Mouse (Mus musculus) heart, embryonic 13.5 days (tissue): ENCODE measurements at regions not wholly inside any gene's neighbourhood (a gene's known extent, or its start where the extent isn't known, plus 50 kb on each side); places are given as distances from the start of the nearest gene placed in this dataset.

Experiments used
- ATAC-seq: fragments of 200-750 bp; cut with Nextera tagmentation; 2 replicates; pipeline ENCODE4 v1.8.0; 2017; ENCODE audit warnings: moderate TSS enrichment; ENCODE audit not compliant: insufficient number of reproducible peaks, low FRiP score, low TSS enrichment; ENCODE audit errors: extremely low read depth
- H3K27ac ChIP-seq: fragments of 300-500 bp; sonication (generic); replicated peaks from 2 replicates; pipeline ENCODE4 v1.5.1; 2015; ENCODE audit warnings: moderate library complexity, mild to moderate bottlenecking, inconsistent platforms
- H3K27me3 ChIP-seq: fragments of 300-500 bp; sonication (generic); replicated peaks from 2 replicates; pipeline ENCODE4 v1.6.1; 2015; ENCODE audit warnings: mild to moderate bottlenecking, inconsistent platforms
- H3K36me3 ChIP-seq: fragments of 300-500 bp; sonication (generic); 2 replicates; pipeline ENCODE4 v1.6.1; 2015; ENCODE audit warnings: mild to moderate bottlenecking, inconsistent platforms
- H3K4me1 ChIP-seq: fragments of 300-500 bp; sonication (generic); 2 replicates; pipeline ENCODE4 v1.6.1; 2015; ENCODE audit warnings: inconsistent platforms
- H3K4me2 ChIP-seq: fragments of 300-500 bp; sonication (generic); 2 replicates; pipeline ENCODE4 v1.6.1; 2015; ENCODE audit warnings: inconsistent platforms, mild to moderate bottlenecking, moderate library complexity
- H3K4me3 ChIP-seq: fragments of 300-500 bp; sonication (generic); 2 replicates; pipeline ENCODE4 v1.5.1; 2015; ENCODE audit warnings: moderate library complexity, mild to moderate bottlenecking, inconsistent platforms
- H3K9ac ChIP-seq: fragments of 300-500 bp; sonication (generic); 2 replicates; pipeline ENCODE4 v1.6.1; 2015; ENCODE audit warnings: inconsistent platforms, mild to moderate bottlenecking, moderate library complexity
- H3K9me3 ChIP-seq: fragments of 300-500 bp; sonication (generic); 2 replicates; pipeline ENCODE4 v1.6.1; 2016; ENCODE audit warnings: inconsistent platforms
- WGBS: fragments of 180-500 bp; shearing (Covaris S2); methylation state at CpG from one replicate; pipeline ENCODE4 v1.1.7; 2015; ENCODE audit warnings: mixed read lengths; 5-methylcytosine and 5-hydroxymethylcytosine counted together

DNA sequence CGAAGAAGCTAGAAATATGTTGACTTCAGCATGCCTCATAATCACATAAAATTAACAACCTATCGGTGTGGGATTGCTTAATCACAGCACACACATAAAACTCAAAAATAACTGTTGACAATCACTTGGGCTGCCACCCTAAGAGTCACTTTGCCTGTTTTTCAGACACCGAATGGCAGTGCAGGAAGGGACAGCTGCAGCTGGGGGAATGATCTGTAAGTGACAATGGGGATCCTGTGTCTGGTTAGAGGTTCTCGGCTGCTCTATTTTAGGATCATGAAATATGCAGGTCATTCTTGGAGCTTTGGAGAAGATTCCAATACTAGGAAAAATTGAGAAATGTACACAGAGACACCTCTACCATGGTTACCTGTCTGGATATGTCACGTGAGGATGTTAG lies 54.4 kb upstream of the Tcf12 start:
- no peak for ATAC-seq
- Histone ChIP-seq H3K27me3 (no peaks in the 10 kb centered on the region), H3K9me3 (no peaks in the 10 kb centered on the region), H3K27ac (no peak overlapping the region), H3K9ac (no peak overlapping the region), H3K4me2 (no peak overlapping the region), H3K36me3 (no peaks in the 10 kb centered on the region), H3K4me3 (no peak overlapping the region), H3K4me1 (peaks cover 12% of the 10 kb centered on the region)
- 71% methylated on average over 5 of the region's 5 CpGs for WGBS

DNA sequence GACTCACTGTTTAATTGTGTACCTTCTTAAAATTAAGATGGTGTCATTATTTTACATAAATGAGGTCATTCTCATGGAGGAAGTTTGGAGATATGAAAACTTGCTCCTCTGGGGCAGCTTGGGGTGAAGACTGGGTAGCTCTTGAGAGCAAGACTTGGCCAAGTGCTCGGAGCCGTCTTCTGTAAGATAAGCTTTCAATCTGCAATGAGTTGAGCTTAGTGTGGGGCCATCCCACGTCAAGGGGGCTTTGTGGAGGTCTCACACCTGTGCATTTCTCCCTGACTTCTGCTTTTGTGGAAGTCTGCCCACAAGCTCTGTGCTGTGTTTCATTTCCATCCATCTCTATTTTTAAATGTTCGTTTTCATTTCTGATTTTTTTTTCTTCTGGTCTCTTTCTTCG lies 54.9 kb upstream of the Tcf12 start:
- Histone ChIP-seq H3K9me3 (no peaks in the 10 kb centered on the region), H3K4me1 (peaks cover 12% of the 10 kb centered on the region), H3K9ac (no peak overlapping the region), H3K27ac (no peak overlapping the region), H3K27me3 (no peaks in the 10 kb centered on the region), H3K36me3 (no peaks in the 10 kb centered on the region), H3K4me2 (no peak overlapping the region), H3K4me3 (no peak overlapping the region)
- ATAC-seq = no peak
- 54% methylated on average over 5 of the region's 5 CpGs for WGBS

DNA sequence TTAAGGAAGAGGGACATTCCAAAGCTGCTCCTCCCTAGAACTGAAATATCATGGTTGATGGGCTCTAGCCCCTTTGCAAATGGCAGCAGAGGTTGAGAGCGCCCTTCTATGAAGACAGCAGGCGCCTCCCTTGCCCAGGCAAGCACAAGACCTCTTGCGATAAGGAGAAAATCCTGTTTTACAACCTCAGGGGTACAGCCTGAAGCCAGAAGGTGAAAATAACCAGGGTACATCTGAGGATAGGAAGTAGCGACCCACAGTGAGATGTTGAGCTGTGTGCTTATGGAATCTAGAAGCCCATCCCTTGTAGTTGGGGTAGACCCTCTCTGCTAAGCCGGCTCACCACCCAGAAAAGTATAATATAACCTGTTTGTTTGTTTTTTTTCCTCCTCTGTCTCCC lies 57.6 kb upstream of the Tcf12 start:
- peak overlapping the region; percentile 79 for H3K9ac ChIP-seq
- no peak for ATAC-seq

DNA sequence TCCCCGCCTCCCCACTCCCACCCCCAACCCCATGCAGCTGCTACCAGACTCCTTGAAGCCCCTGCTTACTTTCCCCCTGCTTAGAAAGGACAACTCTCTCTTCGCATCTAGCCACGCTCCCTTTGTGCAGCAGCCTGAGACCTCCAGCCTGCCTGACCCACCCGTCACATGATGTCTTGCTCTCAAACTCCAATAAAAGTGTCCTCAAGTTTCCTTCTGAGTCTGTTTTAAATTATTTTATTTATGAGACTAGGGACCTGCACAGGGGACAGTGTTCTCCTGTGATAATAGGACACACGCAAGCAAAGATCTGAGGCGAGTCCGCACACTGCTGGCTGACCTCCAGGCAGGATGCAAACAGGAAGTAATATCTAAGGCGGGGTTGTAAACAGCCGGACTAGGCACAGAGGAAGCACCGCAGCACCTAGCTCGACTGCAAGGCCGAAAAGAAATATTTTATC lies 58.1 kb upstream of the Tcf12 start:
- Histone ChIP-seq H3K9me3 (no peaks in the 10 kb centered on the region), H3K36me3 (no peaks in the 10 kb centered on the region), H3K4me1 (peaks cover 12% of the 10 kb centered on the region), H3K4me2 (peak overlapping the region; percentile 78), H3K27ac (peak overlapping the region; percentile 33), H3K9ac (peak overlapping the region; percentile 79), H3K27me3 (no peaks in the 10 kb centered on the region), H3K4me3 (peak overlapping the region; percentile 57)
- WGBS = 2% methylated on average over 12 of the region's 12 CpGs
- no peak for ATAC-seq

More for the DNA sequence above, 57.6 kb upstream of the Tcf12 start:
- Histone ChIP-seq H3K27ac (peak overlapping the region; percentile 33; the same call in 1 of the 2 replicates), H3K4me2 (peak overlapping the region; percentile 78), H3K9me3 (no peaks in the 10 kb centered on the region), H3K27me3 (no peaks in the 10 kb centered on the region), H3K4me3 (peak overlapping the region; percentile 57), H3K4me1 (peaks cover 12% of the 10 kb centered on the region), H3K36me3 (no peaks in the 10 kb centered on the region)
- 42% methylated on average over 5 of the region's 5 CpGs for WGBS

DNA sequence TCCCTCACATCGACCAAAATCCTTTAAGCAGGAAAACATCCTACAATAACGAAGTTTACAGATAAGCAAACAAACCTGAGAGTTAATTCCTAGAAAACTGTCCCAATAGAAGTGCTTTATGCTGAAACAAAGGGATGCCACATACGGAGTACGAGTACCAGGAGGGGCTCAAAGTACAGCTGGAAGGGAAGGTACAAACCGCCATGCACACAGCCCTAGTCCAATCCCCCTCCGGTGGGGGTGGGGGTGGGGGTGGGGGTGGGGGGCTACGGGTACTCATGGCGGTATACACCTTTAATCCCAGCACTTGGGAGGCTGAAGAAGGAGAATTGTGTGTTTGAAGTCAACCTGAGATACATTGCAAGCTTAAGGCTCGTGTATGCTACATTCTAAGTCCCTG lies 58.6 kb upstream of the Tcf12 start:
- Histone ChIP-seq H3K4me2 (peak overlapping the region; percentile 78), H3K9me3 (no peaks in the 10 kb centered on the region), H3K9ac (peak overlapping the region; percentile 79), H3K27ac (peak overlapping the region; percentile 33; the same call in 1 of the 2 replicates), H3K4me3 (peak overlapping the region; percentile 57), H3K36me3 (no peaks in the 10 kb centered on the region), H3K4me1 (peaks cover 12% of the 10 kb centered on the region), H3K27me3 (no peaks in the 10 kb centered on the region)
- ATAC-seq = no peak
- 5% methylated on average over 9 of the region's 9 CpGs for WGBS

DNA sequence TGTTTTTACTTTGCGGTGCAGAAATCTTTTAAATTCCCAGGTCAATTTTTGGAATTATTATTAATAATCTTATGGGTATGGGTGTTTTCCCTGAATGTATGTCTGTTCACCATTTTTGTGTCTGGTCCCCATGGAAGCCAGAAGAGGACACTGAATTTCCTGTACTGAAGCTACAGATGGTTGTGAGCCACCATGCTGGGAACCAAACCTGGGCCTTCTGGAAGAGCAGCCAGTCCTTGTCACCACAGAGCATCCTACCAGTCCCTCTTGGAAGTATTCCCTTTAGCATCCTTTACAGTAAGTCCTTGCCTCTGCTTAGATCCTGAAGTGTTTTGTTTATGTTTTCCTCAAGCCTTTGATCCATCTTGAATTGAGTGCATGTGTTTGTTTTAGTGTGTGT lies 60.7 kb upstream of the Tcf12 start:
- H3K4me2 ChIP-seq = no peak overlapping the region
- H3K36me3 ChIP-seq = no peaks in the 10 kb centered on the region
- peaks cover 6% of the 10 kb centered on the region for H3K4me1 ChIP-seq
- H3K27me3 ChIP-seq = no peaks in the 10 kb centered on the region
- no peak overlapping the region for H3K27ac ChIP-seq
- WGBS = 95% methylated on average over 1 of the region's 1 CpGs
- no peak overlapping the region for H3K9ac ChIP-seq
- no peaks in the 10 kb centered on the region for H3K9me3 ChIP-seq
- H3K4me3 ChIP-seq = no peak overlapping the region
- no peak for ATAC-seq

DNA sequence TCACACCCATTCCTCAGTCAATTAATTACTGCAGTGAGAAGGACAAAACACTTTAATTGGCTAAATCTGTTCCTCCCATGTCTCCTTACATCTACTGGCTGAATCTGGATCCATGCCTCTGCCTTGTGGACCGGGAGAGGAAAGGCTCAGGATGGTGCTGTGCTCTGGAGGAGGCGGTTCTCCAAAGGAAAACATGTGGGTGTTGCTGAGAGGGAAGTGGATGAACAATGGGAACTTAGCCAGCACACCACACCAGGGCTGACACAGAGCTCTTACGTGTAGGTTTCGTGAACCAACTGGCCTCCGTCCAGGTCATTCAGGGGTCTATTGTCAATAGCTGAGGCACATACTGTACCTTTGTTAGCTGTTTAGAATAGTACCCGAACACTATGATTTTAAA lies 69.3 kb upstream of the Tcf12 start:
- 61% methylated on average over 6 of the region's 6 CpGs for WGBS
- H3K36me3 ChIP-seq = no peaks in the 10 kb centered on the region
- H3K27ac ChIP-seq = no peak overlapping the region
- no peaks in the 10 kb centered on the region for H3K9me3 ChIP-seq
- no peaks in the 10 kb centered on the region for H3K4me1 ChIP-seq
- H3K27me3 ChIP-seq = no peaks in the 10 kb centered on the region
- ATAC-seq = no peak
- no peak overlapping the region for H3K9ac ChIP-seq
- no peak overlapping the region for H3K4me3 ChIP-seq
- H3K4me2 ChIP-seq = no peak overlapping the region

DNA sequence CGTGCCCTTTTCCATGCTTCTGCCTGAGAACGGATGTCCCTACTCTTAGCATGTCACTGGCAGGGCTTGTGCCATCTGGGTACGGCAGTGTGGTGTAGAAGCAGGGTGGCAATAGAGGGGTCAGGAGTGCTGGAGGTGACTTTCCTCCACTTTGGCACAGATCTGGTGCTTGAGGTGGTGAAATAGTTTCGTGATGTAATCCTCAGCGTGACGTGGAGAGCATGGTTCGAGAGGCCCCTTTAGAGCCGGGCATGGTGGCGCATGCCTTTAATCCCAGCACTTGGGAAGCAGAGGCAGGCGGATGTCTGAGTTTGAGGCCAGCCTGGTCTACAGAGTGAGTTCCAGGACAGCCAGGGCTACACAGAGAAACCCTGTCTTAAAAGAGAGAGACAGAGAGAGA lies 71.7 kb upstream of the Tcf12 start:
- Histone ChIP-seq H3K4me2 (no peak overlapping the region), H3K9me3 (no peaks in the 10 kb centered on the region)
- 87% methylated on average over 10 of the region's 10 CpGs for WGBS

DNA sequence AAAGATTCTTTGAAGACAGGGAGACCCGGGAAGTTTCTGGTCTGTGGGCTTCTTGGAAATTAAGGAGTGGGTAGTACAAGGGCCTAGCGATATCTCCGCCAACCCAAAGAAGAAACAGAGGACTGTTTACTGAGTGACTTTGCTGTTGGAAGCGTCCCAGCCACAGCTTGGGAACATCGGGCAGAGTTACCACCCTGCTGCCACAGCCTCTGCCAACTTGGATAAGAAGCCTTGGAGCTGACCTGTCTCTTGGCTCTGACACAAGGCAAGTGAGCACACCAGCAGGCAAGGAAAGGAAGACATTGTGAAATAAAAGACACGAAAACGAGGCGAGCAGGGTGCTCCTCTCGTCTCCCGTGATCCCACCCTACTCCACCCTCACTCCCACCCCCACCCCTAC lies 72.3 kb upstream of the Tcf12 start:
- Histone ChIP-seq H3K9ac (no peak overlapping the region), H3K4me1 (no peaks in the 10 kb centered on the region), H3K36me3 (no peaks in the 10 kb centered on the region), H3K9me3 (no peaks in the 10 kb centered on the region), H3K27me3 (no peaks in the 10 kb centered on the region), H3K27ac (no peak overlapping the region), H3K4me2 (no peak overlapping the region), H3K4me3 (no peak overlapping the region)
- 75% methylated on average over 10 of the region's 10 CpGs for WGBS
- ATAC-seq = no peak

More for the DNA sequence above, 71.7 kb upstream of the Tcf12 start:
- no peak for ATAC-seq
- no peaks in the 10 kb centered on the region for H3K4me1 ChIP-seq
- H3K36me3 ChIP-seq = no peaks in the 10 kb centered on the region
- H3K4me3 ChIP-seq = no peak overlapping the region
- no peak overlapping the region for H3K27ac ChIP-seq
- H3K9ac ChIP-seq = no peak overlapping the region
- no peaks in the 10 kb centered on the region for H3K27me3 ChIP-seq

DNA sequence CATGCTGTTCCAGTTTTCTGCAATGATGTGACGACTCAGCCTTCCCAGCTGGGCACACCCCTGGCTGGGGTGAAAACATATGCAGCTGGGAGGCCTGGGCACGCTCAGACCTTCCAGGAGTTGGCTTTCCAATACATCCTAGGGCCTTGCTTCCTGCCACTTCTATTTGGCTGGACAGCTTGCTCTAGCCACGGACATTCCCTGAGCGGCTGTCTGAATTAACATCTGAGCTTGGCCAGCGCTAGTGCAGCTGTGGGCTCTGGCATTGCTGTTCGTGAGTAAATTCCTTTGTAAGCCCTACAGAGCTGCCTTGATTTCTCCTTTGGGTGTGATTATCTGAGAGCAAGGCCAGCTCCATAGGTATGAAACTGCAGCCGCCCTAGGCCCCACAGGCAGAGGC lies 78.2 kb upstream of the Tcf12 start:
- no peaks in the 10 kb centered on the region for H3K9me3 ChIP-seq
- ATAC-seq = no peak
- no peaks in the 10 kb centered on the region for H3K4me1 ChIP-seq
- no peak overlapping the region for H3K27ac ChIP-seq
- H3K4me2 ChIP-seq = no peak overlapping the region
- no peaks in the 10 kb centered on the region for H3K36me3 ChIP-seq
- no peaks in the 10 kb centered on the region for H3K27me3 ChIP-seq
- 81% methylated on average over 7 of the region's 7 CpGs for WGBS
- H3K4me3 ChIP-seq = no peak overlapping the region
- H3K9ac ChIP-seq = no peak overlapping the region

DNA sequence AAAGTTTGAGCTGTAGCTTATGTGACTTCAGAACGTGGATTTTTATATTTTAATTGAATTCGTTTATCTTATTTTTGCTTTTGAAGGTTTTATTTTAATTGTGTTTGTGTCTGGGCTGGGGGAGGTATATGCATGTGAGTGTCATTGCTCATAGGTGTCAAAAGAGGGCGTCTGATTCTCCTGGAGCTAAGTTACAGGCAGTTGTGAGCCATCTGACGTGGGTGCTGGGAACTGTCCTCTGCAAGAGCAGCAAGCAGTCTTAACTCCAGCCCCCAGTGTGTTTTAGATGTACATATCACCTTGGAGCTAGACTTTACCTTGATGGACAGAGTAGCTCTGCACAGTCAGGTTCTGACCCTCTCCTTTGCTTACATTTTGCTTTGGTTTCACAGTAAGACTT lies 79.0 kb upstream of the Tcf12 start:
- no peaks in the 10 kb centered on the region for H3K4me1 ChIP-seq
- no peak overlapping the region for H3K4me3 ChIP-seq
- WGBS = 70% methylated on average over 4 of the region's 4 CpGs
- no peaks in the 10 kb centered on the region for H3K27me3 ChIP-seq
- no peaks in the 10 kb centered on the region for H3K9me3 ChIP-seq
- H3K9ac ChIP-seq = no peak overlapping the region
- H3K27ac ChIP-seq = no peak overlapping the region
- ATAC-seq = no peak
- no peaks in the 10 kb centered on the region for H3K36me3 ChIP-seq
- H3K4me2 ChIP-seq = no peak overlapping the region

DNA sequence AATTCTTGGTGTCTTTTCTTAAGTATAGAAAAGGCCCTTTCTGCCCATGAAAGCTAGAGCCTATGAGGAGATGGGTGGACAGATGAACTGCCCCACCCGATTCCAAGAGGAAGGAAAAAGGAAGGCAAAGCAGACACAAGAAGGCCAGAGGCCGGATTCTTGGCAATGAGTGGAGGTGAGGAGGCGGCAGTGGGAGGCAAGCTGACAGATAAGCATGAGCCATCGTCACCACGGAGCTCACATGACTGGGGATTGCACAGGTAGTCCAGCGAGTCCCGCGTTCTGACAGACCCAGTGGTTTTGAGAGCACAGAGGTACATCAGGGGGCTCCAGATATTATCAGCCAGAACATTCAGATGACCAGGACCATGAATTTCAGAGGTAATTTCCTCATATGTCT lies 79.4 kb upstream of the Tcf12 start:
- Histone ChIP-seq H3K27me3 (no peaks in the 10 kb centered on the region), H3K4me2 (no peak overlapping the region), H3K36me3 (no peaks in the 10 kb centered on the region), H3K4me3 (no peak overlapping the region), H3K27ac (no peak overlapping the region), H3K9me3 (no peaks in the 10 kb centered on the region), H3K4me1 (no peaks in the 10 kb centered on the region), H3K9ac (no peak overlapping the region)
- ATAC-seq = no peak
- 70% methylated on average over 8 of the region's 8 CpGs for WGBS
